Mouse (Mus musculus): ENCODE measurements around the gene Mst1r. TPM values are rescaled to one million over a fixed set of nuclear protein-coding genes. Genes with fewer than 3 reads are reported as not detected.

Mst1r gene
- polyA plus RNA-seq, 1 experiment from 2014 or later: 3.6 TPM

DNA sequence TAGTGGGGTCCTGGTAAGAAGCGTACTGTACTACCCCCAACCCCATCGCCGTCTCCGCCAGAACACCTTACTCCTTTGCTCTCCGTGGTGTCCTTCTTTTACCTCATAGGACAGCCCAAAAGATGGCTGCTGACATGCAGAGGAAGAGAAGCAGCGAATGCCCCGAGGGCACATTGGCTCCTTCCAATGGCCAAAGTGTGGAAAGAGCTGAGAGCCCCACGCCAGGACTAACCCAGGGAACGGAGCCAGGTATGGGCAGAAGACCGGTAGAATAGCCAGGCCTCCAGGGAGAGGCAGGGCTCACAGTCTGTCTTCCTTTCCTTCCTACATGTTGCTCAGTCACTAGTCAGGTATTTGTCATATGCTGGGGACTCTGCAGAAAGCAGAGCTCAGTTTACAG, 8.1 kb upstream of the Mst1r start:
- ATAC-seq (ENCODE audit: insufficient number of reproducible peaks, insufficient read depth, low FRiP score, low TSS enrichment): no peak
- Histone ChIP-seq H3K4me1 (peaks cover 6% of the 10 kb centered on the region; the same call in 1 of the 2 replicates), H3K27me3 (peaks cover 23% of the 10 kb centered on the region), H3K36me3 (peaks cover 16% of the 10 kb centered on the region), H3K4me2 (replicated peaks) (no peak overlapping the region), H3K27ac (no peak overlapping the region), H3K4me3 (no peak overlapping the region), H3K9me3 (no peaks in the 10 kb centered on the region), H3K9ac (no peak overlapping the region)
- 84% methylated on average over 10 of the region's 10 CpGs for WGBS

DNA sequence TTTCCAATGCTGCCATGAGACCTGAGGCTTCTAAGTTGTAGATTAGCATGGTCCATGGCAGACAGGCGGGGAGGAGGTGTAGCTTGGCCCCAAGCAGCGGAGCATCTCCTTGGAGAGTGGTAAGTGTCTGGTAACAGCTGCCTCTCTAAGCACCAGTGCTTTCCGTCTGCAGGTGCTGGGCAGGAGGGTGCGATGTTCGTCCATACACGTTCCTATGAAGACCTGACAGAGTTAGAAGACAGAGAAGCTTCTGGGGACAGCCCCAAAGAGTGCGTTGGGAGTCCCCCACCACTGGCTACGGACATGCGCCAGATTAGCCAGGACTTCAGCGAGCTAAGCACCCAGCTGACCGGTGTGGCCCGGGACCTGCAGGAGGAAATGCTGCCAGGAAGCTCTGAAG, 6.8 kb upstream of the Mst1r start:
- Histone ChIP-seq H3K27ac (no peak overlapping the region), H3K9ac (peak overlapping the region; percentile 8; the same call in 1 of the 2 replicates), H3K4me2 (replicated peaks) (no peak overlapping the region), H3K4me3 (no peak overlapping the region), H3K4me1 (peaks cover 6% of the 10 kb centered on the region; the same call in 1 of the 2 replicates), H3K36me3 (peaks cover 16% of the 10 kb centered on the region), H3K9me3 (no peaks in the 10 kb centered on the region), H3K27me3 (peaks cover 23% of the 10 kb centered on the region)
- WGBS: 71% methylated on average over 12 of the region's 12 CpGs
- no peak for ATAC-seq (ENCODE audit: insufficient number of reproducible peaks, insufficient read depth, low FRiP score, low TSS enrichment)

DNA sequence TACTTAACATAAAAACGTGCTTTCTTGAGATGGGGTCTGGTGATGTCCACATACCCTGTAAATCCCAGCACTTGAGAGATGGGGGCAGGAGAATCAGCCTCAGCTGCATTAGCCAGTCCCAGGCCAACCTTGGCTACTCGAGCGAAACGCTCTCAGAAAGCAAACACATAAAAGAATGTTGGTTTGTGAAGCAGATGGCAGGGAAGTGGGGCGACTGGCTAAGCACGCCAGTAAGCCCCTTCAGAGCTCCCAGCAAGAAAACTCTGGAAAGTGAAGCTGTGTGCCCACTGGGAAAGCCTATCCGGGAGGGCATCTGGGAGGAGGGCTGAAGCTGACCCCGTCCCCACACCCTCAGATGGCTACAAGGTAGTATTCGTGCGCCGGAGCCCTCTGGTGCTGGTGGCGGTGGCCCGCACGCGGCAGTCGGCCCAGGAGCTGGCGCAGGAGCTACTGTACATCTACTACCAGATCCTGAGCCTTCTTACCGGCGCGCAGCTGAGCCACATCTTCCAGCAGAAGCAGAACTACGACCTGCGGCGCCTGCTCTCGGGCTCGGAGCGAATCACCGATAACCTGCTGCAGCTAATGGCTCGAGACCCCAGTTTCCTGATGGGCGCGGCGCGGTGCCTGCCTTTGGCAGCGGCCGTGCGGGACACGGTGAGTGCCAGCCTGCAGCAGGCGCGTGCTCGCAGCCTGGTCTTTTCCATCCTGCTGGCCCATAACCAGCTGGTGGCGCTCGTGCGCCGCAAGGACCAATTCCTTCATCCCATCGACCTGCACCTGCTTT, 5.6 kb upstream of the Mst1r start:
- WGBS: 6% methylated on average over 44 of the region's 44 CpGs

DNA sequence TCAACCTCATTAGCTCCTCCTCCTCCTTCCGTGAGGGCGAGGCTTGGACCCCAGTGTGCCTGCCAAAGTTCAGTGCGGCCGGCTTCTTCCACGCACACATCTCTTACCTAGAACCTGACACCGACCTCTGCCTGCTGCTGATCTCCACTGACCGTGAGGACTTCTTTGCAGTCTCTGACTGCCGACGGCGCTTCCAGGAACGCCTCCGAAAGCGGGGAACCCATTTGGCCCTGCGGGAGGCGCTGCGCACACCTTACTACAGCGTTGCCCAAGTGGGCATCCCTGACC, 5.1 kb upstream of the Mst1r start:
- WGBS: 10% methylated on average over 17 of the region's 17 CpGs
- peaks cover 12% of the 10 kb centered on the region for H3K4me1 ChIP-seq
- peak overlapping the region; percentile 61 for H3K4me2 ChIP-seq (replicated peaks)
- no peak for ATAC-seq (ENCODE audit: insufficient number of reproducible peaks, insufficient read depth, low FRiP score, low TSS enrichment)
- H3K27me3 ChIP-seq: peaks cover 23% of the 10 kb centered on the region
- H3K27ac ChIP-seq: no peak overlapping the region
- no peaks in the 10 kb centered on the region for H3K9me3 ChIP-seq
- H3K4me3 ChIP-seq: peak overlapping the region; percentile 28; the same call in 1 of the 2 replicates
- H3K9ac ChIP-seq: peak overlapping the region; percentile 40; the same call in 1 of the 2 replicates
- H3K36me3 ChIP-seq: peaks cover 16% of the 10 kb centered on the region

More for the DNA sequence above, 5.6 kb upstream of the Mst1r start:
- no peak overlapping the region for H3K27ac ChIP-seq
- H3K9me3 ChIP-seq: no peaks in the 10 kb centered on the region
- peaks cover 7% of the 10 kb centered on the region for H3K4me1 ChIP-seq
- H3K27me3 ChIP-seq: peaks cover 23% of the 10 kb centered on the region
- H3K36me3 ChIP-seq: peaks cover 16% of the 10 kb centered on the region
- H3K9ac ChIP-seq: peak overlapping the region; percentile 40
- peak overlapping the region; percentile 61 for H3K4me2 ChIP-seq (replicated peaks)
- peak overlapping the region; percentile 28 for H3K4me3 ChIP-seq
- ATAC-seq (ENCODE audit: insufficient number of reproducible peaks, insufficient read depth, low FRiP score, low TSS enrichment): 0 out of 2 replicates have a peak, but pooled peaks have one; percentile 30

DNA sequence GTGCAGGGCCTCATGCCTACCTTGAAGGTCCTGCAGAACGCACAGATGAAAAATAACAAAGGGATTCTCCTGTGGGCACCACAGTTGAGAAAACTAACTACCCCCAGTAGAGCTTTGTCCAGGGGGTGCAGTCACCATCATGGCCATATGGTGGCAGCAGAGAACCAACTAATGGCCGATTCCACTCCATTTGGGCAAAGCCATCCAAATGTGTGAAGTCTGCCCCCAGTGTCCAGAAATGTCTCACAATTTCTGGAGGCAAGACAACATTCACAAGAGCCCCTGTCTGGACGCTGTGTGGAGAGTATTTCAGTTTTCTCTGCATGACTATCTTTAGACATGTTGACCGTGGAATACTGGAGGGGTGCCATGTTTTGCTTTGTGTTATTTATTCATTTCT, 1.9 kb upstream of the Mst1r start:
- peaks cover 37% of the 10 kb centered on the region for H3K4me1 ChIP-seq
- peaks cover 20% of the 10 kb centered on the region for H3K27me3 ChIP-seq
- H3K9me3 ChIP-seq: no peaks in the 10 kb centered on the region
- WGBS: 6% methylated on average over 4 of the region's 4 CpGs
- no peak for ATAC-seq (ENCODE audit: insufficient number of reproducible peaks, insufficient read depth, low FRiP score, low TSS enrichment)
- H3K4me2 ChIP-seq (replicated peaks): no peak overlapping the region
- no peak overlapping the region for H3K27ac ChIP-seq
- H3K36me3 ChIP-seq: peaks cover 16% of the 10 kb centered on the region
- no peak overlapping the region for H3K9ac ChIP-seq
- H3K4me3 ChIP-seq: no peak overlapping the region

DNA sequence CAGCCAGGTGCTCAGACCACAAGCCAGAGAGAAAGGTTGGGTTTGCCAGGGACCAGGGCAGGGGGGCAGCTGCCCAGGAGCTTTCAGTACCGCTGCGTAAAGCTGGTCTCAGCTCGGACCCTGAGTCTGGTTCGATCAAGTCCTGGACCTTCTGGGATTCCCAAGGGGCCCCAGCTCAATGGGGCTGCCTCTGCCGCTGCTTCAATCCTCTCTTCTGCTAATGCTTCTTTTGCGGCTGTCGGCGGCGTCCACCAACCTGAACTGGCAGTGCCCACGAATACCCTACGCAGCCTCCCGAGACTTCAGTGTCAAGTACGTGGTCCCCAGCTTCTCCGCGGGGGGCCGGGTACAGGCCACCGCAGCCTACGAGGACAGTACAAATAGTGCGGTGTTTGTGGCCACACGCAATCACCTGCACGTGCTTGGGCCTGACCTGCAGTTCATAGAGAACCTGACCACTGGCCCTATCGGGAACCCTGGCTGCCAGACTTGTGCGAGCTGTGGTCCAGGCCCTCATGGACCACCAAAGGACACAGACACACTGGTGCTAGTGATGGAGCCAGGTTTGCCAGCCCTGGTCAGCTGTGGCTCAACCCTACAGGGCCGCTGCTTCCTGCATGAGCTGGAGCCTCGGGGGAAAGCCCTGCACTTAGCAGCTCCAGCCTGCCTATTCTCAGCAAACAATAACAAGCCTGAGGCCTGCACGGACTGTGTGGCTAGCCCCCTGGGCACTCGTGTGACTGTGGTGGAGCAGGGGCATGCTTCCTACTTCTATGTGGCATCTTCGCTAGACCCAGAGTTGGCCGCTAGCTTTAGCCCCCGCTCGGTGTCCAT, 511 bp downstream of the Mst1r start:
- Histone ChIP-seq H3K4me2 (replicated peaks) (peak overlapping the region; percentile 69), H3K9ac (peak overlapping the region; percentile 22), H3K36me3 (peaks cover 8% of the 10 kb centered on the region; the same call in 1 of the 2 replicates), H3K4me3 (peak overlapping the region; percentile 33), H3K27ac (peak overlapping the region; percentile 56), H3K27me3 (no peaks in the 10 kb centered on the region), H3K4me1 (peaks cover 31% of the 10 kb centered on the region), H3K9me3 (no peaks in the 10 kb centered on the region)
- ATAC-seq (ENCODE audit: insufficient number of reproducible peaks, insufficient read depth, low FRiP score, low TSS enrichment): no peak; the same call in 1 of the 2 replicates
- WGBS: 50% methylated on average over 31 of the region's 31 CpGs

DNA sequence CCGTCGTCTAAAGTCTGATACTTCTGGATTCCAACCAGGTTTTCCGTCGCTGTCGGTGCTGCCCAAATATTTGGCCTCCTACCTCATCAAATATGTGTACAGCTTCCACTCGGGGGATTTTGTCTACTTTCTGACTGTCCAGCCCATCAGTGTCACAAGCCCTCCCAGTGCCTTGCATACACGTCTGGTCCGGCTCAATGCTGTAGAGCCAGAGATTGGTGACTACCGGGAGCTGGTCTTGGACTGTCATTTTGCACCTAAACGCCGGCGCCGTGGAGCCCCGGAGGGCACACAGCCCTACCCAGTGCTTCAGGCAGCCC, 1.1 kb downstream of the Mst1r start:
- WGBS: 81% methylated on average over 14 of the region's 14 CpGs
- no peak overlapping the region for H3K27ac ChIP-seq
- H3K36me3 ChIP-seq: peaks cover 2% of the 10 kb centered on the region; the same call in 1 of the 2 replicates
- H3K9ac ChIP-seq: no peak overlapping the region
- H3K9me3 ChIP-seq: no peaks in the 10 kb centered on the region
- peak overlapping the region; percentile 31 for H3K4me2 ChIP-seq (replicated peaks)
- no peaks in the 10 kb centered on the region for H3K27me3 ChIP-seq
- H3K4me3 ChIP-seq: no peak overlapping the region
- no peak for ATAC-seq (ENCODE audit: insufficient number of reproducible peaks, insufficient read depth, low FRiP score, low TSS enrichment)
- H3K4me1 ChIP-seq: peaks cover 31% of the 10 kb centered on the region

DNA sequence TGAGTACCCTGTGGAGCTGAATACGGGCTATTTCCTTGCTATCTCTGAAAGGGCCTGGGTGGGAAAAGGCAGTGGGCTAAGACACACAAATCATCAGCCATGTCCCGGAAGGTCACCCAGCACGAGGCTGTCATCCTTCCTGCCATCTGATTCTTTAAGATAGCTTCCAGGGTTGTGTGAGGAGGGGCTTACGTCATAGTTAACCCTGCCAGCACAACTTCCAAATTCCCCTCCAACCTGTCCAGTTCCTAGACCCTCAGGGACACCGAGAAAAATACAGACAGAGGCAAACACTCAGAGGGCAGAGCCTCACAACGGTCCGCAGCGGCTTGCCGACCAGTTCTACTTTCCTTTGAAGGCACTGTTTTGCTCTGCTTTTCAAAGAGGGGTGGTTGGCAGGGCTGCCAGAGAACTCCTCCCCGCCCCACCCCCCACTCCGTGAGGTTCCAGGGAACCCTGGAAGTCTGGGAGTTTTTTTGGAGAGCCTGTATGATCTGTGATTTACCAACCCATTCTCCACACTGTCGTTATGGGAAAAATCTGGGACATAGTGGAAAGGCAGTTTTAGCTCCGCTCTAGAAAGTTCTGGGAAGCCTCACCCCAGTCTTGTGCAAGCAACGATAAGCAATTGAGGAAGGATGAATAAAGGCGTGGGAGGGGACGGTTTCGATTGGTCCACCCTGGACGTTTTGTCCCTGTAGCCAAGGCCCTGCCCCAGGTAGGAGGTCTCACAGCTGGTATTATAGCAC, 1.9 kb downstream of the Mst1r start:
- H3K36me3 ChIP-seq: no peaks in the 10 kb centered on the region
- no peak for ATAC-seq (ENCODE audit: insufficient number of reproducible peaks, insufficient read depth, low FRiP score, low TSS enrichment)
- H3K27ac ChIP-seq: no peak overlapping the region
- WGBS: 40% methylated on average over 18 of the region's 18 CpGs
- H3K4me2 ChIP-seq (replicated peaks): peak overlapping the region; percentile 31
- no peak overlapping the region for H3K9ac ChIP-seq
- no peaks in the 10 kb centered on the region for H3K27me3 ChIP-seq
- H3K4me3 ChIP-seq: no peak overlapping the region
- H3K4me1 ChIP-seq: peaks cover 31% of the 10 kb centered on the region
- H3K9me3 ChIP-seq: no peaks in the 10 kb centered on the region

DNA sequence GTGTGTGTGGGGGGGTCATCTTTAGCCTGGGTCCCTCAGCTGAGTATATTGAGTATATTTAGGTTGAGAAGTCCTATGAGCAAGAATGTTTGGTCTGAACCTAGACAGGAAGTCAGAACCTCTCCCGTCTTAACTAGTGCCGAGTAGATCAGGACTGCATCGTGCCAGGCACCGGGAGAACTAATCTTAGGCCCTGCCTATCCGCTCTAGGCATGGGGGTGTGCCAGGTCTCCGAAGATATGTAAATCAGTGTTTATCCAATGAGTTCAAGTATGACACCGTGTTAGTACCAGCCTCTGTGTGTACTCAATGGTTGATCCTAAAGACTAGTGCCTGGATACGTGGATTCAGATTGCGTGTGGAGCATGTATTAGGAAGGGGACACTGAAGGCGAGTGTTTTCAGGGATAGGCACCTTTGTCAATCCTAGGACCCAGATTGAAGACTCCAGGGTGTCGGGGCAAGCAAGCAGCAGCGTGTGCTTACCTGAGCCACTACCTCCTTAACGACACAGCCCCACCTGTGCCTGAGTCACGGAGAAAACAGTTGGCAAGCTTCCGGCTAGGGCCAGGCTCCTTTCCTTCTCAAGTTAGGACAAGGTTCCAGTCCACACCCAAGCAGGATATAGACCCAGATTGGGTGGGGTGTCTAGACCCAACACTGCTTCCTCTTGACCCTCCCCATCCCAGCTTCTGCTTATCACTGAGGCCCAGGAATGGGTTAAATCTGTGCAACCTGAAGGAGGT, 3.5 kb downstream of the Mst1r start:
- Histone ChIP-seq H3K9me3 (no peaks in the 10 kb centered on the region), H3K27me3 (no peaks in the 10 kb centered on the region), H3K36me3 (no peaks in the 10 kb centered on the region), H3K4me3 (no peak overlapping the region), H3K4me1 (peaks cover 31% of the 10 kb centered on the region), H3K4me2 (replicated peaks) (no peak overlapping the region), H3K9ac (no peak overlapping the region), H3K27ac (no peak overlapping the region)
- no peak for ATAC-seq (ENCODE audit: insufficient number of reproducible peaks, insufficient read depth, low FRiP score, low TSS enrichment)
- WGBS: 87% methylated on average over 15 of the region's 15 CpGs

DNA sequence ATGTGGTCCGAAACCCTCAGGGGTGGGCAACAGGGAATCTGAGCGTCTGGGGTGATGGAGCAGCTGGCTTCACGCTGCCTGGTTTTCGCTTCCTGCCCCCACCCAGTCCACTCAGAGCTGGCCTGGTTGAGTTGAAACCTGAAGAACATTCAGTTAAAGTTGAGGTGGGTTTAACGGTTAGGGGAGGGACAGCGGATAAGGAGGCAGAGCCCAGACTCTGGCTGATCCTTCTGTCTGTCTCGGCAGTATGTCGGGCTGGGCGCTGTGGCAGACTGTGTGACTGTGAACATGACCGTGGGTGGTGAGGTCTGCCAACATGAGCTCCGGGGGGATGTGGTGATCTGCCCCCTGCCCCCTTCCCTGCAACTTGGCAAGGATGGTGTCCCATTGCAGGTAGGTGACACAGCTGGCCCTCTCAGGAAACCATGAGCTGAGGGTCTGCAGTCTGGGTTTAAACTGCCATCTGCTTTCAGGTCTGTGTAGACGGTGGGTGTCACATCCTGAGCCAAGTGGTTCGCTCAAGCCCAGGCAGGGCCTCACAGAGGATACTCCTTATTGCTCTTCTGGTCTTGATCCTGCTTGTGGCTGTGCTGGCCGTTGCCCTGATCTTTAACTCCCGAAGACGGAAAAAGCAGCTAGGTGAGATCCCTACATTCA, 8.2 kb downstream of the Mst1r start:
- Histone ChIP-seq H3K4me2 (replicated peaks) (no peak overlapping the region), H3K27ac (no peak overlapping the region), H3K27me3 (no peaks in the 10 kb centered on the region), H3K36me3 (no peaks in the 10 kb centered on the region; the same call in 1 of the 2 replicates), H3K4me3 (no peak overlapping the region), H3K9me3 (no peaks in the 10 kb centered on the region), H3K4me1 (peaks cover 9% of the 10 kb centered on the region), H3K9ac (no peak overlapping the region)
- 78% methylated on average over 16 of the region's 16 CpGs for WGBS
- no peak for ATAC-seq (ENCODE audit: insufficient number of reproducible peaks, insufficient read depth, low FRiP score, low TSS enrichment)

Measured in embryonic facial prominence, embryonic 12.5 days (tissue).